Mouse (Mus musculus) brown adipose tissue, adult 24 weeks (tissue): ENCODE measurements around the gene Tnfrsf25. TPM values are rescaled to one million over a fixed set of nuclear protein-coding genes. Genes with fewer than 3 reads are reported as not detected.

Experiments
- H3K27ac ChIP-seq: fragments of 200-500 bp; replicated peaks from 2 replicates; pipeline ENCODE4 v1.5.1; 2012; ENCODE audit warnings: low read depth, mild to moderate bottlenecking, low read length
- H3K4me1 ChIP-seq: fragments of 200-500 bp; 2 replicates; pipeline ENCODE4 v1.6.1; 2012; ENCODE audit warnings: low read length, mixed read lengths; ENCODE audit not compliant: control insufficient read depth, insufficient read depth, insufficient read length
- H3K4me3 ChIP-seq: fragments of 200-500 bp; 2 replicates; pipeline ENCODE4 v1.5.1; 2012; ENCODE audit warnings: low read depth, mild to moderate bottlenecking, low read length, moderate library complexity; ENCODE audit not compliant: insufficient read depth
- polyA plus RNA-seq: library from polyadenylated mRNA; stranded (reverse); fragments of >200 nt; gene quantifications from 2 replicates; pipeline ENCODE4 v1.2.4, GENCODE M21; 2012; ENCODE audit not compliant: missing spikeins, insufficient read depth, insufficient read length

The Tnfrsf25 gene
- polyA plus RNA-seq, 1 experiment: not detected

GRCm38 (mm10) chr4:152159285-152159678 lies 43.5 kb downstream of the Tnfrsf25 start:
- Histone ChIP-seq H3K4me3 (peak overlapping the region; percentile 27), H3K4me1 (peaks cover 3% of the 10 kb centered on the region; the same call in 1 of the 2 replicates)

DNA sequence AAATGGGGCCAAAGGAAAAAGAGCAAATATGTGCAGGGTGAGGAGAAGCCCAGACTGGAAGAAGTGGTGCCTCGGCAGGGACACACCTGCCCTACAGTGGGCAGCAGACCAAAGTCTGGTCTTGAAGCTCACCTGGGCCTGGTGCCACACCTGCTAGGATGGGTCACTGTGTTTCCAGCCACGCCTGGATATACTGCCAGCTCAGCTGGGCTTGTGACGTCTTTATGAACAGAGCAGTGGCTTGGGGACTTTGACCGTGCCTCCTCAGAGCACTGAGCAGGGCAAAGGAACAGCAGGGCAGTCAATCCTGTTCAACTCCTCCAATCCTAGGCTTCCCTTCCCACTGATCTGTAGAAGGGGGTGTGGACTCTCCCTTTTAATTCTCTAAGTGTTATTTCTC lies 45.0 kb downstream of the Tnfrsf25 start:
- no peak overlapping the region for H3K27ac ChIP-seq
- peaks cover 3% of the 10 kb centered on the region; the same call in 1 of the 2 replicates for H3K4me1 ChIP-seq
- H3K4me3 ChIP-seq: no peak overlapping the region

More at GRCm38 (mm10) chr4:152159285-152159678, 43.5 kb downstream of the Tnfrsf25 start:
- H3K27ac ChIP-seq: no peak overlapping the region

DNA sequence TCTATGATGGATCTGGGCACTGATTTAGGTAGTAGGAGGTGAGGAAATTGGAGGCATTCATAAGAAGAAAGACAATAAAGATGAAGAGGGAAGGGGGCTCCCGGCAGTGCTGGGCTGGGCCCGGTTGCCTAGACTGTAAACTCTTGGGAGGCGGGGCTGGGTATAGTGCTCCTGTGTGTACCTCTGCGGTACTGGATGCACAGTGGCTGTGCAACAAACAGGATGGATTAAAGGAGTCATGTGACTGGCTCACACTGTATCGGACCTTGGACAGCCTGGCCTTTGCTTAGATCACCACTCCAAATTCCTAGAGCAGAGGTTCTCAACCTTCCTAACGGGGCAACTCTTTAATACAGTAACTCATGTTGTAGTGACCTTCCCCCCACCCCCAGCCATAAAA lies 45.9 kb downstream of the Tnfrsf25 start:
- Histone ChIP-seq H3K27ac (no peak overlapping the region), H3K4me3 (no peak overlapping the region)

GRCm38 (mm10) chr4:152162748-152163147 lies 47.0 kb downstream of the Tnfrsf25 start:
- Histone ChIP-seq H3K4me3 (no peak overlapping the region), H3K4me1 (peaks cover 3% of the 10 kb centered on the region; the same call in 1 of the 2 replicates), H3K27ac (no peak overlapping the region)

More for the DNA sequence above, 45.9 kb downstream of the Tnfrsf25 start:
- peaks cover 3% of the 10 kb centered on the region; the same call in 1 of the 2 replicates for H3K4me1 ChIP-seq

- Histone ChIP-seq H3K27ac (0 out of 2 replicates have a peak overlapping the region, but pooled peaks have one; percentile 4), H3K4me1 (no peaks in the 10 kb centered on the region), H3K4me3 (peak overlapping the region; percentile 22; the same call in 1 of the 2 replicates)
These were observed 49.5 kb downstream of the Tnfrsf25 start for GRCm38 (mm10) chr4:152165036-152165931.

- Histone ChIP-seq H3K4me3 (no peak overlapping the region), H3K27ac (no peak overlapping the region), H3K4me1 (no peaks in the 10 kb centered on the region)
These were observed 52.3 kb downstream of the Tnfrsf25 start for GRCm38 (mm10) chr4:152168052-152168451.

- Histone ChIP-seq H3K27ac (no peak overlapping the region), H3K4me3 (no peak overlapping the region)
These were observed 53.4 kb downstream of the Tnfrsf25 start for GRCm38 (mm10) chr4:152169103-152169502.

More at GRCm38 (mm10) chr4:152169103-152169502, 53.4 kb downstream of the Tnfrsf25 start:
- H3K4me1 ChIP-seq: no peaks in the 10 kb centered on the region

Other genes with a start within 250 kb of the Tnfrsf25 start
- gene Dnajc11, start 182.2 kb upstream of the Tnfrsf25 start, polyA plus RNA-seq: 50.7 and 88.6 TPM in 2 replicates
- gene Thap3, start 126.9 kb upstream of the Tnfrsf25 start, polyA plus RNA-seq: 6.4 and 8.2 TPM in 2 replicates
- gene Phf13, start 119.7 kb upstream of the Tnfrsf25 start, polyA plus RNA-seq: 2.1 and 4.2 TPM in 2 replicates
- gene Klhl21, start 107.1 kb upstream of the Tnfrsf25 start, polyA plus RNA-seq: 6.7 and 9.6 TPM in 2 replicates
- 1.8 and 3.2 TPM in 2 replicates for gene Zbtb48, start 88.3 kb upstream of the Tnfrsf25 start, polyA plus RNA-seq
- gene Tas1r1, start 77.4 kb upstream of the Tnfrsf25 start, polyA plus RNA-seq: not detected in 2 replicates
- gene Nol9, start 76.6 kb upstream of the Tnfrsf25 start, polyA plus RNA-seq: 5.0 and 5.3 TPM in 2 replicates
- gene Plekhg5, start 43.4 kb upstream of the Tnfrsf25 start, polyA plus RNA-seq: 2.3 and 5.7 TPM in 2 replicates
- gene Espn, start 36.4 kb downstream of the Tnfrsf25 start, polyA plus RNA-seq: 1.0 TPM in 1 of 2 replicates, not detected in the other
- gene Hes2, start 42.9 kb downstream of the Tnfrsf25 start, polyA plus RNA-seq: not detected in 2 replicates
- gene Acot7, start 62.2 kb downstream of the Tnfrsf25 start, polyA plus RNA-seq: 15.6 and 19.4 TPM in 2 replicates
- 4.3 and 6.0 TPM in 2 replicates for gene Gpr153, start 158.3 kb downstream of the Tnfrsf25 start, polyA plus RNA-seq
- gene Hes3, start 175.7 kb downstream of the Tnfrsf25 start, polyA plus RNA-seq: not detected in 2 replicates
- gene Icmt, start 181.3 kb downstream of the Tnfrsf25 start, polyA plus RNA-seq: 17.5 and 20.7 TPM in 2 replicates
- not detected in 2 replicates for gene Rnf207, start 203.1 kb downstream of the Tnfrsf25 start, polyA plus RNA-seq
- 638 and 747 TPM in 2 replicates for gene Rpl22, start 209.8 kb downstream of the Tnfrsf25 start, polyA plus RNA-seq
- 0.17 TPM in 1 of 2 replicates, not detected in the other for gene Chd5, start 222.7 kb downstream of the Tnfrsf25 start, polyA plus RNA-seq